Mouse (Mus musculus) liver, embryonic 13.5 days (tissue): ENCODE measurements at regions not wholly inside any gene's neighbourhood (a gene's known extent, or its start where the extent isn't known, plus 50 kb on each side); places are given as distances from the start of the nearest gene placed in this dataset.

Source experiments
- ATAC-seq: fragments of 200-750 bp; cut with Nextera tagmentation; 2 replicates; pipeline ENCODE4 v1.8.0; 2017; ENCODE audit warnings: low read depth, mild to moderate bottlenecking, moderate number of reproducible peaks, moderate library complexity
- DNase-seq: peaks from one replicate; pipeline ENCODE4 v3.0.0; 2022
- H3K27ac ChIP-seq: fragments of 300-500 bp; sonication (generic); 2 replicates; pipeline ENCODE4 v1.5.1; 2015; ENCODE audit warnings: moderate library complexity, mild to moderate bottlenecking, inconsistent platforms
- H3K27me3 ChIP-seq: fragments of 300-500 bp; sonication (generic); 2 replicates; pipeline ENCODE4 v1.6.1; 2015; ENCODE audit warnings: mild to moderate bottlenecking, inconsistent platforms
- H3K36me3 ChIP-seq: fragments of 300-500 bp; sonication (generic); 2 replicates; pipeline ENCODE4 v1.6.1; 2015; ENCODE audit warnings: mild to moderate bottlenecking, inconsistent platforms
- H3K4me1 ChIP-seq: fragments of 300-500 bp; sonication (generic); replicated peaks from 2 replicates; pipeline ENCODE4 v1.6.1; 2015; ENCODE audit warnings: inconsistent platforms
- H3K4me2 ChIP-seq: fragments of 300-500 bp; sonication (generic); 2 replicates; pipeline ENCODE4 v1.6.1; 2015; ENCODE audit warnings: inconsistent platforms, mild to moderate bottlenecking, moderate library complexity
- H3K4me3 ChIP-seq: fragments of 300-500 bp; sonication (generic); replicated peaks from 2 replicates; pipeline ENCODE4 v1.5.1; 2015; ENCODE audit warnings: mild to moderate bottlenecking, inconsistent platforms
- H3K9ac ChIP-seq: fragments of 300-500 bp; sonication (generic); 2 replicates; pipeline ENCODE4 v1.6.1; 2015; ENCODE audit warnings: mild to moderate bottlenecking, inconsistent platforms
- H3K9me3 ChIP-seq: fragments of 300-500 bp; sonication (generic); replicated peaks from 2 replicates; pipeline ENCODE4 v1.6.1; 2016; ENCODE audit warnings: inconsistent platforms
- WGBS: fragments of 180-500 bp; shearing (Covaris S2); methylation state at CpG from one replicate; pipeline ENCODE4 v1.1.7; 2015; ENCODE audit not compliant: insufficient replicate concordance; 5-methylcytosine and 5-hydroxymethylcytosine counted together

DNA sequence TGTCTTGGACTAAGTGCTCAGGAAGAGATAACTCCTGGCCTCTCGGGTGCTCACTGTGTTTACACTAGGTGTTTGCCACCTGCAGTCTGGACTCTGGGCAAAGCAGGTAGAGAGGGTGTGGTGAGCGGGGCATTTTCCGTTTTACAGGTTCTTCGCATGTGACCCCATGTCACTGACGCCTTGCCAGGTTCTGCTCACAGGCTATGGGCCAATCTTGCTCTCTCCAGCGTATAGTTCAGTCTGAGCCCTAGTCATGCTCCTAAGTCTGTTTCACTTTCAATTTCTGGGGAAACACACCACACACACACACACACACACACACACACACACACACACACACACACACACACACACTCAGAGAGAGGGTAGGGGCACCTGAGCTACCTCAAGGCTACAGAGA lies 112.4 kb upstream of the Parp11 start:
- peaks cover 20% of the 10 kb centered on the region for H3K27me3 ChIP-seq
- WGBS: 70% methylated on average over 6 of the region's 6 CpGs
- no peak overlapping the region for H3K27ac ChIP-seq
- H3K36me3 ChIP-seq: no peaks in the 10 kb centered on the region
- H3K4me1 ChIP-seq: peaks cover 48% of the 10 kb centered on the region
- H3K9ac ChIP-seq: no peak overlapping the region
- H3K4me2 ChIP-seq: no peak overlapping the region
- ATAC-seq (no peak), DNase-seq (no peak)
- no peaks in the 10 kb centered on the region for H3K9me3 ChIP-seq
- no peak overlapping the region for H3K4me3 ChIP-seq

DNA sequence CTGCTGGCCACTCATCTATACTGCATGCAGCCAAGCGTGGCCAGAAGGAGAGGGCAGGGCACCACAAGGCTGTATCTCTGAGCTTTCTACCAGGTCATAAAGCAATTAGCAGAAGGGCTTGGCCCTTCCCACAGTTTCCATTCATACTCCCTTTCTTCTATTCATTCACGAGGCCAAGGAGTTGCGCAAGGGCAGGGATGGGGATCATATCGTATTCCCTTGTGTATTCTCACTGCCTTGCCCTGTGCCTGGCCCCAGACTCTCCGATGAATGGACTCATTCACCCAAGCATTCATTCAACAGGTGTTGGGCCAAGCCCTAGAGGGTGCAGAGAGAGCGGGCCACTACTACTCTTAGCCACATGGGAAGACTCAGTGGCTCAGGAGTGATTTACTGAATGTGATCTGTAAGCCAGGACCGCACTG lies 111.2 kb upstream of the Parp11 start:
- DNase-seq: no peak
- no peaks in the 10 kb centered on the region for H3K9me3 ChIP-seq
- ATAC-seq: no peak
- H3K4me3 ChIP-seq: no peak overlapping the region
- H3K4me2 ChIP-seq: no peak overlapping the region
- peaks cover 41% of the 10 kb centered on the region for H3K4me1 ChIP-seq
- H3K27ac ChIP-seq: no peak overlapping the region
- H3K9ac ChIP-seq: no peak overlapping the region
- H3K36me3 ChIP-seq: no peaks in the 10 kb centered on the region
- H3K27me3 ChIP-seq: peaks cover 20% of the 10 kb centered on the region
- WGBS: 71% methylated on average over 7 of the region's 7 CpGs

DNA sequence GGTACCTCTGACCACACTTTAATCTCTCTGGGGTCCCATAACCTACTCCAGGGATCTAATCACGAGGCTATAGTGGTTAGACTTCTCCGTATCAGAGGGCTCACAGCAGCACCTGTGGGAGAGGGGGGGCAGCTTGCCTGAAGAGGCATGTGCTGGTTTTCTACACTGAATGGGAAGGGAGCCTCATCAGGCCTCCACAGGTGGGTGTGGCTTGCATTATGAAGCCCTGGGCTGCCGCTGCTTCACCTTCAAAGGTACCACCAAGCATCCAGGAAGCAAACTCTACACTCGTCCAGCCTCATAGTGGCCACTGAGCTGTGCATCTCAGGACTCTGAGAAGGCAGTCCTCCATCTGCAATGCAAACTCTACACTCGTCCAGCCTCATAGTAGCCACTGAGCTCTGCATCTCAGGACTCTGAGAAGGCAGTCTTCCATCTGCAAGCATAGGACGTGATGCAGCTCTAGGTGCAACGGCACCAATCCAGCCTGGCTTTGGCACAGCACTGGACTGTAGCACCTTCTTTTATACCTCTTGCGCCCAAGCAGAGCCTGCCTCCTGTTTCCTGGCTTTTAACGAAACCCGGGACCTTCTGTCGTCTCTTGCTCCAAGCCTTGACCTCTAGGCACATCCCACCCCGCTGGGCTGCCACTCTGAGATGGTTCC lies 110.5 kb upstream of the Parp11 start:
- Histone ChIP-seq H3K36me3 (no peaks in the 10 kb centered on the region), H3K27me3 (peaks cover 20% of the 10 kb centered on the region), H3K9ac (no peak overlapping the region), H3K4me2 (peak overlapping the region; percentile 11; the same call in 1 of the 2 replicates), H3K27ac (no peak overlapping the region), H3K4me3 (no peak overlapping the region), H3K9me3 (no peaks in the 10 kb centered on the region), H3K4me1 (peaks cover 41% of the 10 kb centered on the region)
- ATAC-seq: no peak; the same call in 1 of the 2 replicates
- no peak for DNase-seq
- WGBS: 29% methylated on average over 12 of the region's 12 CpGs

DNA sequence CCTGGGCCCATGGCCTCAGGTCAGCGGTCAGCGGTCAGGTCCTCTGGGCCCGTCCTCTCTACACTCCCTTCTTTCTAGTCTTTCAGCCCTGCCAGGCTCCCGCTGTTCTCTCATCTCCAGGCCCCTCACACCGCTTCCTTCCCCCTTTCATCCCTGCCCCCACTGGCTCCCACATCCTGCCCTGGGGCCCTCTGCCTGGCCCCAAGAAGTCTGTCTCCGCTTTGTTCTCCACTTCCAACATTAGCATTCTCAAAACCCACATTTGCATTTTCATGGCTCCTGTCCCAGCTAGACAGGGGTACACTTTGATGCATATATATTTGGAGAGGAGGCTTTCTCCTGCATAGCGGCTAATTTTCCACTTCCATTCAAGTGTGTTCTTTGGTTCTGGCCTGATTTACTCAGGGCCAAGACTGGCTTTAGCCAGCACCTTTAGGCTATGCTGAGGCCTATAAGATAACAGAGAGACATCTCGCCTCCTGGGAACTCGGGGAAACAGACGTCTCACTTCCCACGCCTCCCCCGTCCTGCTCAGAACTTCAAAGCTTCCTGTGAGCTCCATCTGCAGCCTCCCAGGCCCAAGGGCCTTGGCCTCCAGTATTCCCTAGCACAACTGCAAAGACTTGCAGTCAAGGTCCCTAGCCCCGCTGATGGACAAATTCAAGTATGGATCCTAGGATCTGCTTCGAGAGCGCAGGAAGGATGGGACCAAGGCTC lies 109.8 kb upstream of the Parp11 start:
- DNase-seq (no peak), ATAC-seq (no peak; the same call in 1 of the 2 replicates)
- H3K4me2 ChIP-seq: peak overlapping the region; percentile 11; the same call in 1 of the 2 replicates
- no peak overlapping the region for H3K4me3 ChIP-seq
- H3K4me1 ChIP-seq: peaks cover 44% of the 10 kb centered on the region
- no peak overlapping the region for H3K9ac ChIP-seq
- peak overlapping the region; percentile 10; the same call in 1 of the 2 replicates for H3K27ac ChIP-seq
- 29% methylated on average over 15 of the region's 15 CpGs for WGBS
- H3K27me3 ChIP-seq: peaks cover 20% of the 10 kb centered on the region
- no peaks in the 10 kb centered on the region for H3K9me3 ChIP-seq
- H3K36me3 ChIP-seq: no peaks in the 10 kb centered on the region

DNA sequence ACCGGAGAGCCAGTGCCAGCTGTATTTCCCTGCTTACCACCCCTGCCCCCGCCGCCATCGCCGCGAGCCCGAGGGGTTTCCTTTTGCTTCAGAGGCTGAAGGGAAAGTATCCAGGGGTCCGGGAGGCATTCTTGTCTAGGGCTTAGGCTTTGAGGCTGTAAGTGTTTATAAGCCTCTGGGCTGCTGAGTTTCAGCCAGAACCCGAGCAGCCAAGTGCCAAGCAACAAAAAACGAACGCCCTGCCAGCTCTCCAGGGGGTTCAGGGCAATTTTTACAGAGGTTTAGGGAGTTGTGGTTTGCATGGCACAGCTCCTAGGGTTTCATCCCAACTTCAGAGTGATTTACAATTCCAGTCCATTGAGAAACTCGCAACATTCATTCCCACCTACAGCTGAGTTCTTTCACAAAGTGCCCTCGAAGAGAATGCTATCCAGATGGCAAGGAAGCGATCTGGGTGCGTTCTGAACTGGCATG lies 109.2 kb upstream of the Parp11 start:
- H3K27me3 ChIP-seq: peaks cover 20% of the 10 kb centered on the region
- WGBS: 46% methylated on average over 15 of the region's 15 CpGs
- no peak overlapping the region for H3K4me2 ChIP-seq
- ATAC-seq (no peak), DNase-seq (no peak)
- H3K9ac ChIP-seq: no peak overlapping the region
- no peak overlapping the region for H3K4me3 ChIP-seq
- H3K27ac ChIP-seq: 0 out of 2 replicates have a peak overlapping the region, but pooled peaks have one; percentile 10
- no peaks in the 10 kb centered on the region for H3K9me3 ChIP-seq
- peaks cover 46% of the 10 kb centered on the region for H3K4me1 ChIP-seq
- H3K36me3 ChIP-seq: no peaks in the 10 kb centered on the region

DNA sequence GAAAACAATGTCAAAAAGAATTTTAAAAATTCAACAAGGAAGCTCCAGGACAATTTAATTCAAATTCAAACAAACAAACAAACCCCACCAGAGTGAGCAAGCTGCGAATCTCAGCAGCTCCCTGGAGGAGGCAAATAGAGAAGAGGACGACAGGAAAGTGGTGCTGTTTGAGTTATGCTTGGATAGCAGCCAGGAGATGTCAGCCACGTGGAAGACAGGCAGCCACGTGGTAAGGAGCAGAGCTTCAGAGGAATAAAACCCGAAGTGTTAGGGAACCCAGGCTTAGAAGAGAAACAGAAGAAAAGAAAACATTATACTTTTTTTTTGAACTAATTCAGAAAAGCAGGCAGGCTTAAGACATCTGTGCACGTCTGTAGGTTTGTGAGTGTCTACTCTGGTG lies 108.2 kb upstream of the Parp11 start:
- Histone ChIP-seq H3K27ac (no peak overlapping the region), H3K27me3 (peaks cover 20% of the 10 kb centered on the region), H3K9ac (no peak overlapping the region), H3K4me1 (peaks cover 46% of the 10 kb centered on the region), H3K9me3 (no peaks in the 10 kb centered on the region), H3K4me3 (no peak overlapping the region), H3K36me3 (no peaks in the 10 kb centered on the region), H3K4me2 (no peak overlapping the region)
- ATAC-seq (no peak), DNase-seq (no peak)
- 32% methylated on average over 6 of the region's 6 CpGs for WGBS

DNA sequence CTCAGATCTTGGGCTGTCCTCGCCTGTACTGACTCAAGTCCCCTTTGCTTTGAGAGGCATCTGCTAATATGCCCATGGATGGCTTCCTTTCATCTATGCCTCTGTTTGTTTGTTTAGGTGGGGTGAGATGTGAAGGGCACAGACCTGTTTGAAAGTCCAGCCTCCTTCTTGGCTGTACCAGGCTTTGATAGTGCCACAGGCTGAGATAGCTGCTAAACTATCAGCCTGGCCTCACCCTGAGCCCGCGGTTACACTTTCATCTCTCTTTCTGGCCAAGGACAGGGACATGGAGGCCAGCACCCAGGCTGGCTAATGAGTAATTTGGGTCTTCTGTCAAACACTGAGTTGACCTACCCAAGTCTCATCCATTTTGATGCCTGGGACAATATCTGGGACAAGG lies 105.0 kb upstream of the Parp11 start:
- no peaks in the 10 kb centered on the region for H3K9me3 ChIP-seq
- 64% methylated on average over 3 of the region's 3 CpGs for whole genome bisulfite sequencing
- H3K4me1 ChIP-seq: peaks cover 38% of the 10 kb centered on the region
- H3K36me3 ChIP-seq: no peaks in the 10 kb centered on the region
- H3K4me2 ChIP-seq: no peak overlapping the region
- H3K27me3 ChIP-seq: peaks cover 15% of the 10 kb centered on the region
- ATAC-seq (peak; percentile 27; the same call in 1 of the 2 replicates), DNase-seq (no peak)
- no peak overlapping the region for H3K9ac ChIP-seq
- H3K27ac ChIP-seq: no peak overlapping the region
- H3K4me3 ChIP-seq: no peak overlapping the region

DNA sequence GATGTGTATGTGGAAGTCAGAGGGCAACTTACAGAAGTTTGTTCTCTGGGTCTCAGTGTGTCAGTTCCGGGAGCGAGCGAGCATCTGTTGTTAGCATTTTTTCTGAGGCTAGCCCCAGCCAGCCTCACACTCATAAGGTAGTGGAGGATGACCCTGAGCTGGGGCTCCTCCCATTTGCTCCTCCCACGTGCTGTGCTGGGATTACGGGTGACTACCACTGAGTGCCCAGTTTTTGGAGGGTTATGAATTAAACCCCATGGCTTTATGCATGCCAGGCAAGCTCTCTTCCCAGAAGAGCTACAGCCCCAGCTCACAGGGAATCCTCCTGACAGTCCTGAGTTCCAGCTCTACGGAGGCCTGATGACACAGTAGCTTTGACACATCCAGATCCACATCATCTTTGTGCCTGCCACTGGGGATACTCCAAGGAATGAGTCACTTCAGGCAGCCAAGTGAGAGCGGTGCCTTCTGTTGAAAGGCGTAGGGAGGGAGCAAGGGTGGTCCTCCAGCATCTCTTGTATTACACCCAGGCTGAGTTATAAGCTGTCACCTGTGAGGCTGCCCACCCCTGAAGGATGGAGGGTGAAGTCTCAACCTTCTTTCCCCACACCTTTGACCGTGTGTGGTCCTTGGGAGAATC lies 97.8 kb upstream of the Parp11 start:
- Histone ChIP-seq H3K9ac (no peak overlapping the region), H3K9me3 (peaks cover 2% of the 10 kb centered on the region; the same call in 1 of the 2 replicates), H3K4me3 (no peak overlapping the region), H3K36me3 (no peaks in the 10 kb centered on the region), H3K4me1 (peaks cover 28% of the 10 kb centered on the region), H3K27me3 (peaks cover 5% of the 10 kb centered on the region; the same call in 1 of the 2 replicates), H3K4me2 (no peak overlapping the region), H3K27ac (0 out of 2 replicates have a peak overlapping the region, but pooled peaks have one; percentile 34)
- WGBS: 74% methylated on average over 9 of the region's 9 CpGs
- DNase-seq (no peak), ATAC-seq (no peak)

DNA sequence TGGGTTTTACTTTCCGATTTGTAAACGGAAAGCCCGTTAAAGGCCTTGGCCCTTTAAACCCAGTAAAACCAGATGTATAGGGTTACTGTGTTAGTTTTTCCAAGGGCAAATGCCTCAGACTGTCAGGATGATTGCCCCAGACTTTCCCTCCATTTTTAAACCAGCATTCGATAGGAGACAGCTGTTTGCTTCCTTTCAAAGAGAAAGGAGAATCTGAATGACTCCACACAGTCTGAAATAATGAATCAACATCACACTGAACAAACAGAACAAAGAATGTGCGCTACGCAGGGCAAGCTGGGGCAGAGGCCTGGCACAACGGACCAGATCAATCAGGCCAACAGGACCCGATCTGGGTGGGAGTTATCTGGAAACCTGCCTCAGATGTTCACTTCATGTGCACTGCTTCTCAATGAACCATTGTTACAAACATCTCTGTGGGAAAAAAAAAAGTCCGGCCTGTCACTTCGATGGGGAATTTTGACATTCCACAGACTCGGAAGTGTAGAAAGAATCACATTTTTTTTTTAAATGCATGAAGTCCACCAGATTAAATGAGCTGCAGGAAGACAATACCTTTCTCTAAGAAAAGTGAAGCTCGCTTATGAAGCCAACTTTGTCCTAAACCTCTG lies 97.0 kb upstream of the Parp11 start:
- H3K4me2 ChIP-seq: no peak overlapping the region
- no peak overlapping the region for H3K4me3 ChIP-seq
- no peaks in the 10 kb centered on the region for H3K36me3 ChIP-seq
- DNase-seq (no peak), ATAC-seq (no peak)
- 69% methylated on average over 12 of the region's 12 CpGs for WGBS
- no peak overlapping the region for H3K9ac ChIP-seq
- H3K4me1 ChIP-seq: peaks cover 28% of the 10 kb centered on the region
- no peak overlapping the region for H3K27ac ChIP-seq
- peaks cover 4% of the 10 kb centered on the region; the same call in 1 of the 2 replicates for H3K9me3 ChIP-seq
- H3K27me3 ChIP-seq: no peaks in the 10 kb centered on the region; the same call in 1 of the 2 replicates

DNA sequence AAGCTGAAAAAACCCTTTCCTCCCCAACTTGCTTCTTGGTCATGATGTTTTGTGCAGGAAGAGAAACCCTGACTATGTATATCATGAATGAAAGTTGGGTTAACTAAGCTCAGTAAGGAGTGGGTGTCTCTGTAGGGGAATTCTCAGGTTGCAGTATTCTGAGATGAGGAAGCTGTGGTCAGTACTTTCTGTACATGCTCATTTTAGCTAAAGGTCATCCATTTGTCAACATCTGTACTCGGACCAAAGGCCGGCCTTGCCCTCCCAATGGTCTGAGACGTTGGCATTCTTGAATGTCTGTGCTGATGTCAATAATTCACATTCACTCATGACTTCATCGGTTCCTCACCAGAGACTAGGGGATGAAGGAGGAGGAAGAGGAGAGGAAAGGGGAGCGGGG lies 94.9 kb upstream of the Parp11 start:
- WGBS: 46% methylated on average over 5 of the region's 5 CpGs
- peaks cover 4% of the 10 kb centered on the region; the same call in 1 of the 2 replicates for H3K9me3 ChIP-seq
- ATAC-seq (no peak), DNase-seq (no peak)
- no peak overlapping the region for H3K4me3 ChIP-seq
- H3K36me3 ChIP-seq: no peaks in the 10 kb centered on the region
- no peak overlapping the region for H3K9ac ChIP-seq
- H3K27me3 ChIP-seq: no peaks in the 10 kb centered on the region; the same call in 1 of the 2 replicates
- H3K4me1 ChIP-seq: peaks cover 23% of the 10 kb centered on the region
- no peak overlapping the region for H3K27ac ChIP-seq
- H3K4me2 ChIP-seq: no peak overlapping the region

DNA sequence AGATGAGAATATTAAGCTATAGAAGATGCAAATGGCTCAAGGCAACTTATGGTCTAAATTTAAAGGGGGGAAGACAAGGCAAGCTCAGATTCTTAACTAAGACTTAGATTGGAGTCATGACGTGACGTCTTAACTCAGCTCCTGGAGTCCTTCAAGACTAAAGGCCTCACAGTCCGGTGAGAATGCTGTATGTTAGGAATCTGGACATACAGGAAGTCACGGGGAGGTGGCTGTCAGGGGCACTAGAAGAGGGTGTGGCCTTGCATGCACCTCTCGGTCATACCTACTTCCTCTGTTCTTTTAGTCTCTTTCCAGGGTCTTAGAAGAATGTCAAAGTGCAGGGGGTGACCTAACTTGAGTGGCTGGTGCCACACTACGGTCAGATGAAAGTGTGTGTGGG lies 91.5 kb upstream of the Parp11 start:
- ATAC-seq: no peak
- 48% methylated on average over 6 of the region's 6 CpGs for WGBS
- Histone ChIP-seq H3K4me3 (no peak overlapping the region), H3K9me3 (peaks cover 4% of the 10 kb centered on the region; the same call in 1 of the 2 replicates), H3K27ac (no peak overlapping the region), H3K4me2 (no peak overlapping the region), H3K9ac (no peak overlapping the region), H3K36me3 (no peaks in the 10 kb centered on the region), H3K4me1 (peaks cover 17% of the 10 kb centered on the region), H3K27me3 (no peaks in the 10 kb centered on the region)
- DNase-seq: no peak
